8 mouse cellular contexts compared by ENCODE assay signal in the genomic region with DNA sequence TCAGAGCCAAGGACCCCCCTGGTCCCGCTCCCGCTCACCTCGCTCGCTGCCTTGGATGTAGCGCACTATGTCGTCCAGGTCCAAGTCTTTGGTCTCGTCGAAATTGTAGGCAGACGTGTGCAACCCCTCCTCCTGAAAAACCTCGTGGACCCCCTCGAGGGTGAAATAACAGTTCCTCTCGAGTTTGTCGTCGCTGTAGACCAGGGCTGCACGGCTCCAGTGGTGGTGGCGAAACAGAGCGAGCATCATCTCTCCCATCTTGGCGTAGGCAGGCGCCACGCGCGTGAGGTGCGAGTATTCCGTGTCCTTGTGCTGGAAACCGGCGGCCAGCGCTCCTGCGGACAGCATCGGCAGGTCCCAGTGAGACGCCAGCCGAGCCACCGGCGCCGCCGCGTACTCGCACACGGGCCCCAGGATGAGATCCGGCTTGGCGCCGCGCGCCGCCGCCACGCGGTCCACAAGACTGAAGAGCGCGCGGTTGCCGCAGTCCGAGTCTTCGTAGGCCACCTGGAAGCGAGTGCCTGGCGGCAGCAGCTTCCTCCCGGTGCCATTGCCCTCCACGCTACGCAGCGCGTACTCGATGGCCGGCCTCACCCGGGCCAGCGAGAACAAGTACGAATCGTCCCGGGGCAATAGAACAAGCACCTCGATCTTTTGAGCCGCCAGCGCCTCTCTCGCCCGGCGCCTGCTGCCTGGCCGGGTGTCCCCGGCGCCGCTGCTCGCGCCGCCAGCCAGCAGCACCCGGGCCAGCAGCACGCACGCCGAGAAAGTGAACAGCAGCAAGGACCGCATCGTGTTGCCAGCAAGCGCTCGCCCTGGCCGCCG. TPM values are rescaled to one million over a fixed set of nuclear protein-coding genes. Genes with fewer than 3 reads are reported as not detected.
DNase-seq lines count a peak whose midpoint lies in the region; ATAC-seq and TF ChIP-seq lines count a peak whose summit lies in the region.

No protein-coding gene starts in this region.

- peak overlapping the region; percentile 60 for H3K4me3 ChIP-seq in heart, embryonic 12.5 days
- H3K4me3 ChIP-seq in kidney, embryonic 15.5 days (replicated peaks) = peak overlapping the region; percentile 60
- peak overlapping the region; percentile 62 for H3K4me3 ChIP-seq in lung, postnatal 0 days (ENCODE audit: low read depth, low read length)

- peak overlapping the region; percentile 95 for H3K27ac ChIP-seq in heart, embryonic 12.5 days (ENCODE audit: poor library complexity, severe bottlenecking)
- H3K27ac ChIP-seq in kidney, embryonic 15.5 days = peak overlapping the region; percentile 55
- peak overlapping the region; percentile 81 for H3K27ac ChIP-seq in lung, postnatal 0 days (ENCODE audit: low read length)

- peak overlapping the region; percentile 88 for H3K4me2 ChIP-seq in heart, embryonic 12.5 days
- H3K4me2 ChIP-seq in kidney, embryonic 15.5 days = peak overlapping the region; percentile 97
- H3K4me2 ChIP-seq in lung, postnatal 0 days (replicated peaks; ENCODE audit: low read depth, low read length) = peak overlapping the region; percentile 86

- H3K27me3 ChIP-seq in heart, embryonic 12.5 days (replicated peaks) = no peaks in the 10 kb centered on the region
- H3K27me3 ChIP-seq in kidney, embryonic 15.5 days = peaks cover 67% of the 10 kb centered on the region
- peaks cover 3% of the 10 kb centered on the region; the same call in 1 of the 2 replicates for H3K27me3 ChIP-seq in lung, postnatal 0 days (replicated peaks; ENCODE audit: insufficient read depth, low read length)

- H3K9me3 ChIP-seq in heart, embryonic 12.5 days (replicated peaks) = no peaks in the 10 kb centered on the region
- H3K9me3 ChIP-seq in kidney, embryonic 15.5 days (replicated peaks) = no peaks in the 10 kb centered on the region
- no peaks in the 10 kb centered on the region for H3K9me3 ChIP-seq in lung, postnatal 0 days (ENCODE audit: low read length)

- H3K36me3 ChIP-seq in heart, embryonic 12.5 days = no peaks in the 10 kb centered on the region
- no peaks in the 10 kb centered on the region for H3K36me3 ChIP-seq in kidney, embryonic 15.5 days
- H3K36me3 ChIP-seq in lung, postnatal 0 days (ENCODE audit: insufficient read depth, low read length) = no peaks in the 10 kb centered on the region

- peak overlapping the region; percentile 92 for H3K9ac ChIP-seq in heart, embryonic 12.5 days
- peak overlapping the region; percentile 59 for H3K9ac ChIP-seq in kidney, embryonic 15.5 days
- H3K9ac ChIP-seq in lung, postnatal 0 days (replicated peaks; ENCODE audit: low read depth) = peak overlapping the region; percentile 68

- H3K4me1 ChIP-seq in heart, embryonic 12.5 days (replicated peaks) = peaks cover 9% of the 10 kb centered on the region
- peaks cover 51% of the 10 kb centered on the region for H3K4me1 ChIP-seq in kidney, embryonic 15.5 days
- H3K4me1 ChIP-seq in lung, postnatal 0 days (ENCODE audit: insufficient read depth, low read depth, low read length) = peaks cover 9% of the 10 kb centered on the region

- TF ChIP-seq CTCF in lung, postnatal 0 days (IDR thresholded peaks at IDR 0.05) = no peak

- TF ChIP-seq EP300 in lung, postnatal 0 days (IDR thresholded peaks at IDR 0.05) = no peak

- DNase-seq in layer of hippocampus, postnatal 10 days (ENCODE audit: low spot score in 2 of 2) = peak; percentile 33 to 45
- DNase-seq in layer of hippocampus, adult 9-11 months = no peak
- DNase-seq in embryo, embryonic 9.5 days (ENCODE audit: extremely low spot score) = peak; percentile 66
- peak; percentile 19 for DNase-seq in lung, postnatal 0 days (ENCODE audit: low spot score)
- peak; percentile 32 to 60 for DNase-seq in right cerebral cortex, adult 2 months (ENCODE audit: low spot score in 2 of 2)
- DNase-seq in thymus, postnatal 10 days (ENCODE audit: low spot score in 2 of 2) = no peak

- no peak for ATAC-seq in heart, embryonic 12.5 days (ENCODE audit: insufficient number of reproducible peaks, low FRiP score)
- peak; percentile 13; the same call in 1 of the 2 replicates for ATAC-seq in kidney, embryonic 15.5 days (replicated peaks; ENCODE audit: low FRiP score)
- ATAC-seq in lung, postnatal 0 days = no peak

- WGBS in heart, embryonic 12.5 days = under 1% methylated on average over 89 of the region's 90 CpGs
- under 1% methylated on average over 90 of the region's 90 CpGs for WGBS in kidney, embryonic 15.5 days
- WGBS in lung, postnatal 0 days = 1% methylated on average over 88 of the region's 90 CpGs

RNA-seq across cellular contexts. Expression of gene Npr3, which starts 2.0 kb away (rescaled TPM):
- 10 to 100 TPM; 20.1 to 21.6 TPM for total RNA-seq in layer of hippocampus, postnatal 10 days (2021)
- 16.4 and 17.6 TPM in 2 replicates for polyA plus RNA-seq in heart, embryonic 12.5 days (2016; fragmentation: Nextera tagmentation; extraction: Ambion mirVana)
- 7.2 and 7.5 TPM in 2 replicates for polyA plus RNA-seq in kidney, embryonic 15.5 days (2015; fragmentation: Nextera tagmentation; extraction: Ambion mirVana)
- 11.2 and 16.4 TPM in 2 replicates for polyA plus RNA-seq in lung, postnatal 0 days (2015; fragmentation: Nextera tagmentation; extraction: Ambion mirVana)

Comparison
In these comparisons a context has a peak if more than half of its experiments do, and no peak if none do; other contexts are left out.
1. DNase-seq: peak in layer of hippocampus, postnatal 10 days (2 of 2), embryo, embryonic 9.5 days (single experiment), lung, postnatal 0 days (single experiment) and right cerebral cortex, adult 2 months (2 of 2); none in layer of hippocampus, adult 9-11 months (single experiment) and thymus, postnatal 10 days (0 of 2).
2. Peak in every context shown above with its lines, with median percentiles within 50 percentile points of each other: H3K27ac ChIP-seq, H3K4me2 ChIP-seq, H3K4me3 ChIP-seq and H3K9ac ChIP-seq.